Mouse (Mus musculus) liver, adult 2 months (tissue): ENCODE results near the gene Top2a. TPM values are rescaled to one million over a fixed set of nuclear protein-coding genes. Genes with fewer than 3 reads are reported as not detected.
A peak's percentile ranks its signal among the peaks of the same experiment; 100 is the strongest.

Source experiments
- DNase-seq: peaks from one replicate; pipeline ENCODE4 v3.0.0-alpha.2; 2011; ENCODE audit warnings: low read depth, low spot score; ENCODE audit errors: extremely low read depth
- H3K27ac ChIP-seq: fragments of 200-500 bp; replicated peaks from 2 replicates; pipeline ENCODE4 v1.5.1; 2012; ENCODE audit warnings: low read depth, mild to moderate bottlenecking, control low read depth, inconsistent platforms, low read length; ENCODE audit not compliant: insufficient read depth
- H3K27me3 ChIP-seq: fragments of 200-500 bp; 2 replicates; pipeline ENCODE4 v1.6.1; 2012; ENCODE audit warnings: mild to moderate bottlenecking, moderate library complexity, low read length, inconsistent platforms; ENCODE audit not compliant: control insufficient read depth, insufficient read depth
- H3K36me3 ChIP-seq: fragments of 200-500 bp; 2 replicates; pipeline ENCODE4 v1.6.1; 2012; ENCODE audit warnings: low read length, inconsistent platforms; ENCODE audit not compliant: control insufficient read depth, insufficient read depth
- H3K4me1 ChIP-seq: fragments of 200-500 bp; 2 replicates; pipeline ENCODE4 v1.6.1; 2011; ENCODE audit warnings: low read length; ENCODE audit not compliant: control insufficient read depth, insufficient read depth
- H3K4me3 ChIP-seq: fragments of 200-500 bp; 2 replicates; pipeline ENCODE4 v1.5.1; 2011; ENCODE audit warnings: low read depth, mild to moderate bottlenecking, control low read depth, low read length, moderate library complexity; ENCODE audit not compliant: insufficient read depth
- H3K79me2 ChIP-seq: fragments of 200-500 bp; 2 replicates; pipeline ENCODE4 v1.6.1; 2012; ENCODE audit warnings: inconsistent platforms, mild to moderate bottlenecking, low read length, moderate library complexity; ENCODE audit not compliant: control insufficient read depth, insufficient read depth
- H3K9ac ChIP-seq: fragments of 200-500 bp; 2 replicates; pipeline ENCODE4 v1.6.1; 2012; ENCODE audit warnings: low read depth, mild to moderate bottlenecking, control low read depth, inconsistent platforms, low read length
- CTCF ChIP-seq: fragments of 200-500 bp; IDR thresholded peaks from 2 replicates; pipeline ENCODE4 v1.5.1; 2011; ENCODE audit warnings: low read depth, low read length, control low read depth
- POLR2A ChIP-seq: fragments of 200-500 bp; IDR thresholded peaks from 2 replicates; pipeline ENCODE4 v1.6.1; 2011; ENCODE audit warnings: low read length, control low read depth; ENCODE audit not compliant: insufficient read depth; ENCODE audit errors: extremely low read depth
- WGBS: fragments of 180-500 bp; shearing (Covaris S2); methylation state at CpG from one replicate; pipeline ENCODE4 v1.1.7; 2018; 5-methylcytosine and 5-hydroxymethylcytosine counted together
- polyA plus RNA-seq: library from polyadenylated mRNA; depleted of rRNA; stranded (reverse); fragments of >200 nt; gene quantifications from 2 replicates; pipeline ENCODE4 v1.2.3, GENCODE M21; 2012
- total RNA-seq: library from RNA; depleted of rRNA; stranded (reverse); fragments of >200 nt; gene quantifications from 2 replicates; pipeline ENCODE4 v1.2.3, GENCODE M21; 2014

Gene Top2a
- total and polyA plus RNA-seq, 2 experiments = 0.31 to 1.8 TPM

DNA sequence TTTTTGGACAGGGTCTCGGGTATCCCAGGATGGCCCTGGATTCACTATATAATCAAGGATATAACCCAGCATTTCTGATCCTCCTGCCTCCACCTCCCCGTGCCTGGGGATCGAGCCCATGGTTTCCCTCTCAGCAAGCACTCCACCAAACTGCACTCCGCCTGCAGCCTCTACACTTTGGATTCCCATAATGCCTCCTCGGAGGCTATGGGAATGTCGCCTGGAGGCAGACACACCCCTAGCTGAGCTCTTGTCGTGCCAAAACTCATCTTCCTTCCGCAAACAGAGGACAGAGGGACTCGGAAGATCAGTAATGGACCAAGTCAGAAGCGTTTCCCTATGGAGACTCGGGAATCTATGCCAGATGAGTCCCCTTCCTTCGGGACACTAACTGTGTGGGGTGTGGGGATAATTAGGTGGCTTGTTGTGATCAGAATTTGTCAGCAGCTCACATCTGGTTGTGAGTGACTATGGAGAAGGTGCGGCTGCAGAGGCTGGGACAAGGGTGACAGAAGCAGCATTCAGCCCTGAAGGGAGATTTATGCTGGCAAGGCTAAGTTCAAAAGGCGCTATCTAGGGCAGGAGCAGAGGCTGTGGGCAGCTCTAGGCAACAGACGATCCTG is 45.4 kb downstream of the Top2a start:
- H3K27ac ChIP-seq = no peak overlapping the region
- H3K9ac ChIP-seq = no peak overlapping the region
- TF ChIP-seq CTCF (no peak), POLR2A (no peak)
- WGBS = 70% methylated on average over 15 of the region's 15 CpGs
- no peaks in the 10 kb centered on the region for H3K79me2 ChIP-seq
- DNase-seq = no peak
- no peak overlapping the region for H3K4me3 ChIP-seq
- H3K27me3 ChIP-seq = 0 out of 2 replicates have a peak, but pooled peaks cover 4% of the 10 kb centered on the region
- 0 out of 2 replicates have a peak, but pooled peaks cover 2% of the 10 kb centered on the region for H3K4me1 ChIP-seq
- H3K36me3 ChIP-seq = no peaks in the 10 kb centered on the region; the same call in 1 of the 2 replicates

DNA sequence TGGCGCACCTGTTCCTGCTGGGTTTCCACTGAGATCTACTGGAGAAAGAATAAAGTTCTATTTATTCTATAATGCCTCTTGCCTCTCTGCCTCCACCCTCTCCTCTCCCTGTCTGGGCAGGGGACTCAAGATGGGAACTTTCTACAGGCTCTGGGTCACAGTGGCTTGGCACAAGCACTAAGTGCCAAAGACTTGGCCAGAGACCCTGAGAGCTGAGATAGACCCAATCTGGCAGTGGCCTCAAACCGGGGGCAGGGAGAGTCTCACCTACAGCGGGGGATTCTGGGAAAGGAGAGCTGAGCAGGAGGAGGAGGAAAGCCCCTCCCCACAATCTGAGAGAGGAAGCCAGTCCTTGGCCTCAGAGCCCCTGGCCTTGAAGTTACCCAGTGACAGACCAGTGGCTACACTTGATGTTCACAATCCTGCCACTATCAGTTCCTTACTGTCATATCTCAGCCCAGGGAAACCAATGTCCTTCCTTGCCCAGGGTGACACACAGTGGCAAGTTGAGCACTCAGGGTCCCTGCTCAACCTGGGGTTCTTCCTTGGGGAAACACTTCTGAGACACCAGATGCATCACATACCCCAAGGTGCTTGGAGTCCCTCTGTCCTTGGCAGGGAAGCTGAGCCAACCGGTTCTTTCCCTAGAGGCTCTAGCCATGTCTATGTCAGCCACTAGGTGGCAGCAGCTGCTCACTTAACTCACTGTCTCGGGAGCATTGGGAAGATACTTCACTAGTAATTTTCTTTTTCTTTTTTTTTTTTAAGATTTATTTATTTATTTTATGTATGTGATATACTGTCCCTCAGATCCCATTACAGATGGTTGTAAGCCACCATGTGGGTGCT is 48.9 kb downstream of the Top2a start:
- DNase-seq = peak; percentile 42
- 51% methylated on average over 5 of the region's 5 CpGs for WGBS

DNA sequence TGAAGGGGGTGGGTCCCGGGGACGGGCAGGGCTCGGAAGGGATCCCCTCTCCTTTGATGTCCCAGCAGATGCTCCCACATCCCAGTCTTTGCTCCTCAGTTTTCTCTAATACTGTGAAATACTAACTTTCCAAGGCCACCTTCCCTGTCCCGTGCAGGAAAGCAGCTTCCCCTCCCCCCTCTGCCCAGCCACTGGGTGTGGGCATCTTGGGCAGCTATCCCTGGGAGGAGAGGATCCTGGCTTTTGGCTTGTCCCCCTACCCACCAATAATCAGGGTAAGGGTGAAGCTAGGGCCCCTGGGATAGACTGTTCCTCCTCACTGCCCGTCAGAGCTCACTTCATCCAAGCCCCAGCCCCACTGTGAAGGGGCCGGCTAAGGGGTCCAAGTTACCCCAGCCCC is 49.8 kb downstream of the Top2a start:
- no peak for DNase-seq
- H3K4me1 ChIP-seq = peaks cover 11% of the 10 kb centered on the region
- H3K4me3 ChIP-seq = no peak overlapping the region
- H3K9ac ChIP-seq = no peak overlapping the region
- H3K36me3 ChIP-seq = peaks cover 8% of the 10 kb centered on the region; the same call in 1 of the 2 replicates
- 87% methylated on average over 6 of the region's 6 CpGs for WGBS
- TF ChIP-seq CTCF (no peak), POLR2A (no peak)
- H3K27ac ChIP-seq = no peak overlapping the region
- H3K27me3 ChIP-seq = no peaks in the 10 kb centered on the region
- no peaks in the 10 kb centered on the region for H3K79me2 ChIP-seq

More for the DNA sequence above, 48.9 kb downstream of the Top2a start:
- Histone ChIP-seq H3K27ac (no peak overlapping the region), H3K36me3 (peaks cover 8% of the 10 kb centered on the region; the same call in 1 of the 2 replicates), H3K27me3 (no peaks in the 10 kb centered on the region), H3K9ac (no peak overlapping the region), H3K4me3 (no peak overlapping the region), H3K4me1 (peaks cover 6% of the 10 kb centered on the region), H3K79me2 (no peaks in the 10 kb centered on the region)
- TF ChIP-seq POLR2A = no peak
- peak; percentile 83 for TF ChIP-seq CTCF

DNA sequence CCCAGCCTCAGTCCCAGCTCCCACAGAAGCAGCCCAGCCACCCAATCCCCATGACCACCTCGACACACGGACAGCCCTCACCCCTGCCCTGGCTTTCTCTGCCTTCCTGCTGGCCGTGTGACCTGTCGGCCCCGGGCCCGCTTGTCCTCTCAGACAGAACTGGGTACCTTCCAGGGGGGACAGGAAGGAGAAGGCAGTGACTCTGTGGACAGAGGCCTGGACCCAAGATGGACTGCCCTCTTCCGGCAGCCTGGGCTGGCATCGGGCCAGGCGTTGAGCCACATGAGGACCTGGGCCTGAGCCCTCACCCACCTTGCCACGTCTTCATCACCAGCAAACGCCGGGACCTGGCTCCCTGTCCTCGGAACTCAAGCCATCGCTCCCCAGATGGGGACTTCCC is 50.4 kb downstream of the Top2a start:
- H3K9ac ChIP-seq = no peak overlapping the region
- no peak overlapping the region for H3K4me3 ChIP-seq
- H3K27ac ChIP-seq = no peak overlapping the region
- 65% methylated on average over 14 of the region's 14 CpGs for WGBS
- no peaks in the 10 kb centered on the region for H3K27me3 ChIP-seq
- peaks cover 11% of the 10 kb centered on the region for H3K4me1 ChIP-seq
- H3K36me3 ChIP-seq = peaks cover 8% of the 10 kb centered on the region; the same call in 1 of the 2 replicates
- DNase-seq = no peak
- peak; percentile 37; the same call in 1 of the 2 replicates for TF ChIP-seq CTCF
- no peak for TF ChIP-seq POLR2A
- no peaks in the 10 kb centered on the region for H3K79me2 ChIP-seq

DNA sequence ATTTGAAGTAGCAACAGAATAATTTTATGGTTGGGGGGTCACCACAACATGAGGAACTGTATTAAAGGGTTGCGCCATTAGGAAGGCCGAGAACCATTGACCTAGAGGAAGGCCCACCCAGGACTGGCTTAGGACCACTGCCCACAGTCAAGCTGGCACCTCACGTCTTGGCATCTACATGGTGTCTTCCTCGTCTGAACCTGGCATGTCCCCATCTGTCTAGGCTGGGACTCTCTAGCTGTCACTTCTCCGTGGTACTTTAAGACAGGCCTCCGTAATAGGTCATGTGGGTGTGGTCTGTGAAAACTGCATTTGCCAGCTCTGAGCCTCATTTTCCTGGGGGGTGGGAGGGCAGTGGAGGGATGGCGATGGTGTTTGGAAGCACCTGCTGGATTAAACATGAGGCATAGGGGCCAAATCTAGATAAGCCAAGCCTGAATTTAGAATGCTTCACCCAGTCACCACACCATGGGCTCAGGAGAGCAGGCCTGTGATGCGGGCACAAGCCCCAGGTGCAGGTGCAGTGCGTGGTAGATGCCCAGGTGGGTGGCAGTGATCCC is 51.1 kb downstream of the Top2a start:
- peaks cover 11% of the 10 kb centered on the region for H3K4me1 ChIP-seq
- DNase-seq = no peak
- H3K4me3 ChIP-seq = no peak overlapping the region
- WGBS = 90% methylated on average over 9 of the region's 9 CpGs
- no peak overlapping the region for H3K9ac ChIP-seq
- TF ChIP-seq CTCF = no peak
- no peak for TF ChIP-seq POLR2A
- H3K27me3 ChIP-seq = no peaks in the 10 kb centered on the region
- no peak overlapping the region for H3K27ac ChIP-seq
- H3K79me2 ChIP-seq = no peaks in the 10 kb centered on the region
- H3K36me3 ChIP-seq = peaks cover 9% of the 10 kb centered on the region; the same call in 1 of the 2 replicates
